Mouse (Mus musculus): ENCODE measurements around the gene Mtor.

DNA sequence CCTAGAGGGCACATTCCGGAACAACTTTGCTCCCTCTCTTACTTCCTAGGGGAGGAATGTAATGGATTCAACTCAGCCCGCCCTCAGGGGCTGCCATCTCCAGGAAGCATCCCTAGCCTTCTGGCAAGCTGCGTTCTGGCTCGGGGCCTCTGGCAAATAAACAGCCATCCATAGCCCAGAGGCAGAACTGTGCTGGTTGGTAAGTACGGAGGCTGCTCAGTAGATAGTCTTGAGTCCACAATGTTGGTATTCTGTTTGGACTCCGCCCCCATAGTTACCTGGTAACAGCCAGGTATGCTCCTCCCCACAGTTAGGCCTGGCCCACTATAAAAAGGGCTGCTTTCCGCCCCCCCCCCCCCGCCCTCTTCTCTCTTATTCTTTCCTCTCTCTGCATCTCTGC, 141.2 kb downstream of the Mtor start:
- TF ChIP-seq POLR2A (IDR thresholded peaks at IDR 0.05; ENCODE audit: control insufficient read depth, low read depth, low read length) (no peak), CTCF (IDR thresholded peaks at IDR 0.05; ENCODE audit: control insufficient read depth, insufficient read depth, insufficient replicate concordance, low read depth, low read length) (no peak)
